Mouse (Mus musculus) thymus, postnatal 14 days (tissue): ENCODE data around the gene Gskip.

Experiments
- DNase-seq: peaks from one replicate; pipeline ENCODE4 v3.0.0; 2021

Gskip gene

GRCm38 (mm10) chr12:105722657-105723056, 38.0 kb downstream of the Gskip start:
- peak; percentile 25 for DNase-seq

GRCm38 (mm10) chr12:105724616-105725015, 40.0 kb downstream of the Gskip start:
- no peak for DNase-seq

- DNase-seq: no peak
Observed at GRCm38 (mm10) chr12:105725736-105726135, 41.1 kb downstream of the Gskip start.

GRCm38 (mm10) chr12:105727268-105727667, 42.6 kb downstream of the Gskip start:
- DNase-seq: no peak

GRCm38 (mm10) chr12:105727964-105728363, 43.3 kb downstream of the Gskip start:
- DNase-seq: peak; percentile 37

GRCm38 (mm10) chr12:105730851-105731460, 46.3 kb downstream of the Gskip start:
- DNase-seq: no peak

- no peak for DNase-seq
Observed at GRCm38 (mm10) chr12:105733370-105734159, 48.9 kb downstream of the Gskip start.

GRCm38 (mm10) chr12:105735226-105735888, 50.7 kb downstream of the Gskip start:
- no peak for DNase-seq

- no peak for DNase-seq
Observed at GRCm38 (mm10) chr12:105735889-105736251, 51.2 kb downstream of the Gskip start.

- DNase-seq: no peak
Observed at GRCm38 (mm10) chr12:105738316-105739096, 53.9 kb downstream of the Gskip start.

- DNase-seq: no peak
Observed at GRCm38 (mm10) chr12:105739656-105740055, 55.0 kb downstream of the Gskip start.

GRCm38 (mm10) chr12:105748114-105748513, 63.5 kb downstream of the Gskip start:
- DNase-seq: no peak
